Mouse (Mus musculus) adrenal gland, postnatal 4 days (tissue): ENCODE results near the gene Fam76b. TPM values are rescaled to one million over a fixed set of nuclear protein-coding genes. Genes with fewer than 3 reads are reported as not detected.
A peak's percentile ranks its signal among the peaks of the same experiment; 100 is the strongest.

ENCODE experiments used
- DNase-seq, 2 experiments: peaks; one replicate each; pipeline ENCODE4 v3.0.0; 2021 to 2022; ENCODE audit warnings: low spot score in 2 of 2, mixed read lengths in 2 of 2
- total RNA-seq, 2 experiments: library from RNA; stranded (reverse); gene quantifications; 2 replicates each; pipeline ENCODE4 v1.2.3; 2021

Gene Fam76b
- total RNA-seq, 2 experiments from 2014 or later = 45.4 to 48.2 TPM

DNA sequence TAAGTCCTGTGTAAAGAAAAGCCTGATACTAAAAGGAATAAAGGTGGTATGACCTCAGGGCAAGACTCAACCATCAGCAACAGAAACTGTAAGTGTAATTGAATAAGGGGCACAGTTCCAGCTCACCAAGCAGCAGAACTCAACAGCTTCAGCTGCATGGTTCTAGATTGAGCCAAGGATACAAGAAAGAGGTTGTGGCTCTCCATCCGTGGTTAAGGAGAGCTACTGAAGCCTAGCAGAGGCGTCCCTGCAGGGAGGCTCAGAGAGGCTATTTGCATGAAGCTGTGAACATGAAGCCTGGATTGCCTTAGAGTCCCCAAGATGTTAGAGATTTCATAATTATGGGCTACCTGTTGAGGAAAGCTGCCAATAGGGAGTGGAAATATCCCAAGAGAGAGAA is 40.1 kb downstream of the Fam76b start:
- DNase-seq = no peak

GRCm38 (mm10) chr9:13871631-13872030 is 44.1 kb downstream of the Fam76b start:
- DNase-seq = no peak

DNA sequence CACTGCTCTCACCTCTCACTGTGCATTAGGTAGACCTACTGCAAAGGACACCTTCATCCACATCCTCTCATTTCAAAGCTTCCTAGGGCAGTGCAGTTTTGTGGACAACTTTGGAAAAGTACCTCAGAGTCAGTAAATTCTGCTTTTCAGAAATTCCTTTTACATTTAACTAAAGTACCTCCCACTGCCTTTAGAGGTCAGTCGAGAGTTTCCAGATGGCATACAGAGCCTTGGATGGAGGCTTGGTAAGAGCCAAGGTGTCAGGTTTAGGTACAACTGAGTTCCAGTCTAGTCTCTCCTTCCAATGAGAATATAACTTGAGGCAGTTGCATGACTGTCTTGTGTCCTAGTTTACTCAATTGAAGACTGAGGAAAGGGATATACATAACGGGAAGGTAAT is 46.8 kb downstream of the Fam76b start:
- DNase-seq = no peak

- no peak for DNase-seq
Observed at GRCm38 (mm10) chr9:13875340-13875739, 47.8 kb downstream of the Fam76b start.

DNA sequence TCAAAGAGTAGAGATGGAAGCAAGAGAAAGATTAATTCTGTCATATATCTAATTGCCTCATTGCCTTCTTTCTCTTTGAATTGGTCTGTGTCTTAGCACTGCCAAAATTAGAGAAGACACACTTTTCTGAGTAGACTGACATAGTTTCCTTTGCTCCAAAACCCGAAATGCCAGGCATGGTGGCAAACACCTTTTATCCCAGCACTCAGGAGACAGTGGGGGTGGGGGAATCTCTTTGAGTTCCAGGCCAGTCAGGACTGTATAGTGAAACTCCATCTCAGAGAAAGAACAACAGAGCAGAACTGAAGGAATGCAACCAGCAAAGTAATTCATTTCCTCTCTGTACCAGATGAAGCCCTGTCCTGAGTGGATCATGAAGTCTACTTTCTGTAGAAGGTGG is 53.2 kb downstream of the Fam76b start:
- no peak for DNase-seq

DNA sequence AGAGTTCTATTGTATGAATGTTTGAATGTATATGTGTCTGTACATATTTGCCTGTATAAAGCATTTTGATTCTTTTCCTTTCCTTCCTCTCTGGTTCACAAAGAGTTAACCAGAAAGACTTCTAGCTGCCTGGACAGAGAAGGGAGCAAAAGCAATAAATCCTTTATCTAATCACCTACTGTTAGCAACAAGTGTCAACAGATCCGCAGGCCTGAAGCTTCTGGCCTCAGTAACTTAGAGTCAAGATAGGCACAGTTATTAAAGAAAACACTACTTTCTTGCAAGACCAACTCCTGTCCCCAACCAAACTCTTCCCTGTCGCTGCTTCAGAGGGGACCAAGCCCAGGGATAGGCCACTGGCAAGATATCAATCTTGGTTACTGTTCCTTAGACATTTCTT is 55.0 kb downstream of the Fam76b start:
- DNase-seq = no peak

- DNase-seq = no peak
Observed at GRCm38 (mm10) chr9:13888981-13889380, 61.5 kb downstream of the Fam76b start.

DNA sequence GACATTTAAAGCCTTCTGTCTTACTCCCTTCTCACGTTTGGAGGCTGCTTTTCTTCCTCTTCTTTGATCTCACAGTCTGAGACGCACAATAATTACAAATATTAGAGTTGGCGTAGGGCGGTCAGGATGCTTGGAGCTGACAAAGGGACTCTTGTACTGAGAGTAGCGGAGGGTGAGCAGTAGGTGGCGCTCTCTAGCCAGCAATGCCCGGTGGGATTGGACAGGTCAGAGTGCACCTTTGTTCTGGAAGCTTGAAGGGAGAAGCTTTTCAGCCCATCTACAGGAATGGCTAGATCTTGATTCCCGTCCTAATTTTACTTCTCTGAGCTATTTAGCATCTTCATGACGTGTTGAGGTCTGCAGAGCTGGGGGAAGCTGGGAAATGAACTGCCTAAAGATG is 62.1 kb downstream of the Fam76b start:
- DNase-seq = peak; percentile 38 to 54

DNA sequence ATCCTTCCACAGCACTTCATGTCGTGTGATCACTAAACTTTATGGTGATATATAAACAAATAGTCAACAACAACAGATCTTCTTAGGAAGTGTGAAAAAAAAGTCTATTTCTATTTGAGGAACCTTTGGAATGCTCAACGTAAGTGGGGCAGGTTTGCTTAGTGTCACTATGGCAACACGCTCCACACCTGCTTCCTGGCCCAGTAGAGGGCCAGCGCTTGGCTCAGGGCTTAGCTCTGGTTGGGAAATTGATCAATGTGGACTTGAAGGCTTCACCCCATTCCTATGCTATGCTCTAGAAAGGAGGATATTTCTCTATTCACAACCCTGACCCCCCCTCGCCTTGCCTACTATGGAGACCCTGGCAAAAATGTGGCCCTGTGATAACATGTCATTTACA is 62.7 kb downstream of the Fam76b start:
- no peak for DNase-seq

DNA sequence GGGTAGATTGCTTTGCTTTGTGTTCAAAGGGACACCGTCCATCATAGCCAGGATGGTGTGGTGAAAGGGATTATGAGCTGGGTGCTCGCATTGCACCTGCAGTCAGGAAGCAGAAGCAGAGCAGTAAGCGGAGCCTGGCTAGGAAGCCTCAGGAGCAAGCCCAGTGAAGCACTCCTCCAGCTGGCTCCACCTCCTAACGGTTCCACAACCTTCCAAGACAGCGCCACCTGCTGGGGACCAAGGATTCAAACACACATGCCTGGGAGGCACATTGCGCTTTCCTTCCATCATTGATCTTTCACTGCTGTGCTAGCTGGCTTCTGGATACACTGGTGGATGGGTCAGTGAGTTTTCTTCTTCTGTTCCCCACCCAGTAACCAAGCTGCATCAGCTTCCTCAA is 64.4 kb downstream of the Fam76b start:
- DNase-seq = no peak

DNA sequence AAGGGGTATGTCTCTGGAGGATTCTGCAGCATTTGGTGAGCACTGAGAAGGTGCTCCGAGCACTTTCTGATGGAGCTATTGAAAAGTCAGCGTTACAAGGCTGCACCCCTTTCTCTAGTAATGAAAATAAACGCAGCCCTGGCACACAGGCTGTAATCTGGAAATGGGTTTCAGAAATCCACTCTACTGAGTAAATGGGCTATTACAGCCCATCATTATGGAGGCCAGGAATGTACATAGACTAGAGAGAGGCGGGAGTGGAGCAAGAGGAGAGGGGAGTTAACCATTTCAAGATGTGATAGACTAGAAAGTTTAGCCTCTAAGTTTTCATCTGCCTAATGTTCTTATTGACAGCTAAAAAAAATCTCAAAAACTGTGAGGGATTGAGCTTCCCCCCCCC is 65.5 kb downstream of the Fam76b start:
- DNase-seq = no peak

DNA sequence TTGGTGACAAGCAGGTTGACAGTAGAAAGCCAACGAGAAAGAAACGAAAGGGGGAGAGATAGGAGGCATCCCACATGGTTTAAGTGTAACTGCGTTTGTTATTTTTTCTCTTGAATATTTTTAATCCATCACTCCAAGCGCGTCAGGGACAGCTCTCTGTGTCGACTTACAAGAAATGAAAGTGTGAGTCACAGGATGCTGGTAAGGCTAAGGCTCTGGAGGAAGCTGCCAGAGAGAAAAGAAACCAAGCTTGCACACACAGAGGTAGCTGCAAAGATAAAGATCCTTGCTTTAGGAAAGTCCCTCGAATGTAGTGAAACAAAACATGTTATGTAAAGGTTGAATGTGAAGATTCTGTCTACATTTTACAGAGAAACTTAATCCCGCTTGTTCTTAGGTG is 67.0 kb downstream of the Fam76b start:
- DNase-seq = no peak

GRCm38 (mm10) chr9:13894936-13895335 is 67.4 kb downstream of the Fam76b start:
- no peak for DNase-seq

GRCm38 (mm10) chr9:13896055-13896454 is 68.5 kb downstream of the Fam76b start:
- DNase-seq = no peak

DNA sequence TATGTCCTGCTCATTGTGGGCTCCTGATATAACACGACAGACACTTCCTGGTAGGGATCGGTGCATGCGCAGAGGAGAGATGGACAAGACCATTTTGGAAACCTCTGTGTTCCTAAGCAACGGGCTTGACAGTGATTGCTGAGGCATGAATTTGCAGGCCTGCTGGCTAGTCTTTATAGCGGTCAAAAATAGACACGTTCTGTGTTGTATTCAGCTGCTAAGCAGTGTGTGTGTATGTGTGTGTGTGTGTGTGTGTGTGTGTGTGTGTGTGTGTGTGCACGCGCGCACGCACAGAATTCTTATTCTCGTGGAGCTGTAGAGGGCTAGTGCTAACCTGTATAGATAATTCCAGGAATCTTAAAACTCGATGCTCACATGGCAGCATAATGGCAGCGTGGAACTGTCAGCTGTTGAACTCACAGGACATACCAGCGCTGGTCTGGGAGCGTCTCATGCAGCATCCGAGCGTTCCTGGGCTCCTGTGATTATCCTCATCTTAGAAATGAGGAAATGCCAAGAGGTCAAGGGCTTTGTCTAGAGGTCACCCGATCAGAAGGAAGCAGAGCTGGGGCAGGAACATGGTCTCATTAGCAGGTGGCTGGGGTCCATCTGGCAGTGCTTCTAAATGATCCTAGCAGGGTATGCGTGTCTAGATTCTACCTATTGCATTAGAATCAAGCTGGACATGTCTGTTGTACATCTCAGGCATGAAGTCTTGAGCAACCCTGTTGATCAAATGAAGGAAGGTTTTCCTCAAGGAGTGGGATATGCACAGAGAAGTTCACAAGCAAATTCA is 71.2 kb downstream of the Fam76b start:
- DNase-seq = no peak

- DNase-seq = no peak
Observed at GRCm38 (mm10) chr9:13902030-13902429, 74.5 kb downstream of the Fam76b start.

GRCm38 (mm10) chr9:13904091-13904779 is 76.7 kb downstream of the Fam76b start:
- DNase-seq = no peak

Other genes starting within 250 kb of the Fam76b start
- gene Mtmr2, start 79.3 kb upstream of the Fam76b start, total RNA-seq = 10 to 100 TPM; 79.1 to 79.2 TPM
- 10 to 100 TPM; 30.8 to 37.9 TPM for gene Cep57, start 609 bp upstream of the Fam76b start, total RNA-seq